Mouse (Mus musculus): ENCODE measurements around the gene C330007P06Rik.
"Not testable (repeated sequence)": the region's sequence is repeated elsewhere in the genome, so short reads cannot be mapped to it uniquely, and the experiment has no call there.

Gene C330007P06Rik

GRCm38 (mm10) chrX:36873765-36874164 is at the start of gene C330007P06Rik, which contains the start of gene Ube2a:
Gene C330007P06Rik (minus strand): TSS chrX:36874111.
Gene Ube2a (plus strand): TSS chrX:36873900.
- no peak for DNase-seq (ENCODE audit: low spot score)

GRCm38 (mm10) chrX:36921346-36921745 is 47.4 kb upstream of the C330007P06Rik start:
- no peak for DNase-seq (ENCODE audit: low spot score)

DNA sequence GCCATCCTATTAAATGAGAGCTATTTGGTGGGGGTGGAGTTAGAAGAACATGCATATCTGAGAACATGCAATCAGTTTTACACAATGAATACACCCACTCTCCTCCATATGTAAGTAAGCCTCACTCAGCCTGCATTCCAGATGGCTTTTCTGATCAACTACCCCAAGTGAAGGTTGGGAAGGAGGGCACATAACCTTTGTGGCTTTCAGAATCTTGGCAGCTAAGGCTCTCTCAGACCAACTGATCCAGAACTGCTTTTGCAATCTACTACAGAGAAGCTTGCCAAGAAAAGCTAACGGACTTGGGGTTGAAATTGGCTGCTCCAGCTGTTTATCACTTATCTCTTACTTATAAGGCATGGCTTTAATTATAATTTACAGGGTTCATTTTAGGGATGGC is 43.8 kb upstream of the C330007P06Rik start:
- DNase-seq (ENCODE audit: low spot score), result no peak

GRCm38 (mm10) chrX:36911343-36911742 is 37.4 kb upstream of the C330007P06Rik start:
- peak; percentile 64 for DNase-seq (ENCODE audit: low spot score)

- DNase-seq (ENCODE audit: low spot score), result no peak
Measured at GRCm38 (mm10) chrX:36906539-36906938, 32.6 kb upstream of the C330007P06Rik start.

DNA sequence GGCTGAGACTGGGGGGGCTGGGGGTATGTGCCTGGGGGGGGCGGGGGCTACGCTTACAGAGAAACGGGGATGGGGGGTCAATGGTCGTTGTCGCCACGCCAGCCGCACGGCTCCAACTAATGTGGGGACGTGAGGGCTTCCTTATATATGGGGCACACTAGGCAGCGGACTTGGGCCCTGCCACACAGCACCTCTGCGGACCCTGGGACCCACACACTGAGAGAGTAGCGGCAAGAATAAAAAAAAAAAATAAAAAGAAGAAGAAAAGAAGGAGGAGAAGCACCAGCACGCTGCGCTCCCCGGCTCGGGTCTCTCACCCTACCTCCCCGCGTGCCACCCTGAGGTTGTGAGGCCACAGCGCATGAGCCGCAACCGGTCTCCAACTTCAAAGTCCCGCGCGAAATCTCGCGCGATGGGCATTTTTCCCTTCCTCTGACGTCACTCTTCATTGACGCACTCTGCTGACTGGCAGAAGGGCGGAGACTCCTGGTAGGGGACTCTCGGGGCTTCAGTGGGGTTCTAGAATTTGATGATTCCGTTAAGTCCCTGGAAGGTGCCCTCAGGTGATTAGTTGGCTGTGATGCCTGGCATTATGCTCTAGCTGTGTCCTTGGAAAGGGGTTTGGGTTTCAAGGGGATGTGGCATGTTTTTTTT is 29.3 kb upstream of the C330007P06Rik start:
- peak; percentile 89 for DNase-seq (ENCODE audit: low spot score)

DNA sequence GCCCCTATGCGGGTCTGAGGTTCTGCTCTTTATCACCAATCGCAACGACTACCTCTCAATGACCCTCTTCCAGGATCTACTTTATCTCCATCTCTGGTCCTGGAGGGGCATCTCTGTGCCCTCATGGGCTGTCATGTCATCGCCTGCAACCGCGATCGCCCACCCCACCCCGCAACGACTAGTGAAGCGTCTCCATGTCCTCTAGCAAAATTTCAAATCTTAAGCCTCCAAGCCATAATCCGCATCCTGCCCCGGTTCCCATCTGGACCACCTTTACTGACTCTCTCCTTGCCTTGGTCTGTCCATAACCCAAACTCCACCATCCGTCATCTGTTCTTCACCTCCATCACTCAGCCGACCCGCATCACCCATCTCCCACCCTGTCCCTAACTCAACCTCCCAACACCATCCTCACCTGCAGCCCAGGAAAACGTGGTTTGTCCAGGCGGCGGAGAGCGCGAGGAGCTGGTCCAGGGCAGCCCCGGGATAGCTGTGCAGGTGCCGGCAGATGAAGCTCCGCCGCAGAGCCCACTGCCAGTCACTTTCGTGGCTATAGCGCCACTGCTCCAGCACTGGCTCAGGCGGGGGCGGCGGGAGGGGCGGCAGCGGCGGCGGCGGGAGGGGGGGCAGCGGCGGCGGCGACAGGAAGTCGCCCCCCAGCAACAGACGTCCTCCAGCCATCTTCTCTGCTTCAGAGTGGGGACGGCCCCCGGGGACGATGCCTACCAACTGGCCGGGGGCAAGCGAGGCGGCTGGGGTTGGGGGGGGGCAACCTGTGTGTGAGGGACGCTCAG is 28.6 kb upstream of the C330007P06Rik start, which contains the start of gene Nkrf:
Nkrf (minus strand) TSS at position 579 of the 794 bp plus-strand sequence.
- peak; percentile 48 for DNase-seq (ENCODE audit: low spot score)

GRCm38 (mm10) chrX:36901655-36902054 is 27.7 kb upstream of the C330007P06Rik start:
- no peak for DNase-seq (ENCODE audit: low spot score)

GRCm38 (mm10) chrX:36898931-36899330 is 25.0 kb upstream of the C330007P06Rik start:
- DNase-seq (ENCODE audit: low spot score), result not testable (repeated sequence)

DNA sequence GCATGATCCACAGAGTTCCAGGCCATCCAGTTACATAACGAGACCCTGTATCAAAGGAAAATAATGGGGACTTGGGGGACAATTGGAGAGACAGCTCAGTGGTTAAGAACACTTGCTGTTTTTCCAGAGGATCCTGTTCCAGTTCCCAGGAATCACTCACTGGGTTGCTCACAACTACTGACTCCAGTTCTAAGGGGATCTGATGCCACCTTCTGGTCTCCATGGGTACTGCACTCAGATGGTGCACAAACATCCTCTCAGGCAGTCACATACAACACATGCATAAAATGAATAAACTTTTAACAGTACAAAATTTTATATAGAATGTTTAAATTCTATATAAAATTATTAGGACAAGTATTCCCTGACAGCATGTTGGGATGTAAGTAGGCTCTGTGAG is 10.8 kb upstream of the C330007P06Rik start:
- peak; percentile 39 for DNase-seq (ENCODE audit: low spot score)

DNA sequence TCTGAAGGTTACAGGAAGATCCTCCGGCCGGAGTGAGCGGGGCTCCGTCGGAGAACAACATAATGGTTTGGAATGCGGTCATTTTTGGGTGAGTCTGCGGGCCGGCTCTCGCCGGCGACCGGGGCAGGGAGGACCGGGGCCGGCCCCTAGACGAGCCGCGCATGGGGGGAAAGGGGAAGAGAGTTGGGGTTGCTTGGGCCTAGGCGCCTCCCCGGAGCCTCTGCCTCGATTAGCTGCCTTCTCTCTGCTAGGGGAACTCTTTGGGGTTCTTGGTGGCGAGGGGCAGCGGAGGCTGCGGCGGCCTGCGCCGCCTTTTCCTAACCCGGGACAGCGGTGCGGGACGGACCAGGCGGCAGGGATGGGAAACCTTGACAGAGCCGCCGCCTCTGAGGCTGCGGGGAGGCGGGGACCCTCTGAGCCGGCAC is 805 bp upstream of the C330007P06Rik start:
- DNase-seq (ENCODE audit: low spot score), result peak; percentile 41

- DNase-seq (ENCODE audit: low spot score), result peak; percentile 91
Measured at GRCm38 (mm10) chrX:36874178-36874696, 326 bp upstream of the C330007P06Rik start.

- DNase-seq (ENCODE audit: low spot score), result no peak
Measured at GRCm38 (mm10) chrX:36870372-36870771, 3.5 kb downstream of the C330007P06Rik start.

DNA sequence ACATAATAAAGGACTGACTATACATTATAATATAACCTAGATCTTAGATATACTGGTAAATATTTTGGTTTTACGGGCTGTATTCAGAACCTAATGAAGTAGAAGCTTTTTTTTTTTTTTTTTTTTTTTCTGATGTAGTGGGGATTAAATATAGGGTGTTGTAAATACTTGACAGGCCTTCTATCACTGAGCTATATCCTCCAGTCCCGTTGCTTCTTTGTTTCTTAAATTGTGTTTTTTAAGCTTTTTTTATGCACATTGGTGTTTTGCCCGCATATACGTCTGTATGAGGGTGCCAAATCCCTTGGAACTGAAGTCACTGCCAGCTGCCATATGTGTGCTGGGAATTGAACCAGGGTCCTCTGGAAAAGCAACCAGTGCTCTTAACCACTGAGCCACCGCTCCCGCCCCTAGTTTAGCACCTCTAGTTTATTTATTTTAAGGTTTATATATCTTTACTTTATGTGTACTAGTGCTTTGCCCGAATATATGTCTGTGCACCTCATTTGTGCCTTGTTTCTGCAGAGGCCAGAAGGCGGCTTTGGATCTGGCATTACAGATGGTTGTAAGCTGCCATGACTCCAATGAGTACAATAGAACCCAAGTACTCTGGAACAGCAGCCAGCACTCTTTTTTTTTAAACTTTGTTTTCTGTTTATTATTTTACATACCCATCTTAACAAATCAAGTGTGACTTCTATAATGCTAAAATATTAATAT is 9.1 kb downstream of the C330007P06Rik start:
- no peak for DNase-seq (ENCODE audit: low spot score)

- DNase-seq (ENCODE audit: low spot score), result peak; percentile 83
Measured at GRCm38 (mm10) chrX:36863766-36864608, 9.9 kb downstream of the C330007P06Rik start.

- DNase-seq (ENCODE audit: low spot score), result no peak
Measured at GRCm38 (mm10) chrX:36852631-36853030, 21.3 kb downstream of the C330007P06Rik start.

DNA sequence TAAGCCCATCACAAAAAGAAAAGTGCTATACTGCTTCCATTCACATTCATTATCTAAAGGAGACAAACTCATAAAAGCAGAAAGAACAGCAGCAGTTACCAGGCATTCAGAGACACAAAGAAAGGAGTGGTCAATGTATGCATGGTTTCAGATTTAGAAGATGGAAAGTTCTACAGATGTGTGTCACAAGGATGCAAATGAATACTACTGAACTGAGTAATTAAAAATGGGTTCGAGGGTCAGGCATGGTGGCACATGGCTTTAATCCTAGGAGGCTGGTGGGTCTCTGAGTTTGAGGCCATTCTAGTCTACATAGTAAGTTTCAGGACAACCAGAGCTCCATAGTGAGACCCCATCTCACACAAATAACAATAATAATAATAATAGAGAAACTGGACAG is 26.8 kb downstream of the C330007P06Rik start:
- DNase-seq (ENCODE audit: low spot score), result no peak

DNA sequence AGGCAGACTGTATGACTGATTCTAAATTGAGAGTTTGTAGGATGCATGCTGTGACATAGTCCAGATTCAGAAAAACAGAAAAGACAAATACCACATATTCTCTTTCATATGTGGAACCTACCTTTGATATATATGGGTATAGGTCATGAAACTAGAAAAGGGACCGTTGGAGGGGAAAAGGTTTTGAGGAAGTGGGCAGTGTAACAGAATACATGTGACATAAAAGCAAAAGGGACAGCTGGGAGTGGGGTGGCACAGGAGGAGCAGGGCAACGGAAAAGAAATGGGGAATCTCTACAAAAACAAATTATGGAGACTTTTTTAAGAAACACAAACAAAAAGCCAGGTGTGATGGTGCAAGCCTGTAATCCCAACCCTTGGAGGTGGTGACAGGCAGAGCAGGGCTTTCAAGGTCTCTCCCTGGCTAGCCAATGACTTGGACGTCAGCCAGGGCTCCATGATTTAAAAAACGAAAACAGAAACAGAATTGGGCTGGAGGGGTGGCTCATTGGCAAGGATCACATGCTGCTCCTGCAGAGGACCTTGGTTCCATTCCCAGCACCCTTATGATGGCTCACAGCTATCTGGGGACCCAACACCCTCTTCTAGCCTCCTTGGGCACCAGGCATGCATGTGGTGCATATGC is 30.4 kb downstream of the C330007P06Rik start:
- DNase-seq (ENCODE audit: low spot score), result peak; percentile 40

- no peak for DNase-seq (ENCODE audit: low spot score)
Measured at GRCm38 (mm10) chrX:36841698-36842097, 32.2 kb downstream of the C330007P06Rik start.

- DNase-seq (ENCODE audit: low spot score), result no peak
Measured at GRCm38 (mm10) chrX:36839391-36839790, 34.5 kb downstream of the C330007P06Rik start.
